Mouse (Mus musculus) gastrocnemius, postnatal 25 days (tissue): ENCODE results near the gene Stt3b. TPM values are rescaled to one million over a fixed set of nuclear protein-coding genes. Genes with fewer than 3 reads are reported as not detected.
A peak's percentile ranks its signal among the peaks of the same experiment; 100 is the strongest.

Experiments used
- DNase-seq: peaks from one replicate; pipeline ENCODE4 v3.0.0; 2022
- total RNA-seq, 2 experiments: library from RNA; stranded (reverse); gene quantifications; 1 replicate in 1 of 2; 2 replicates in 1 of 2; pipeline ENCODE4 v1.2.3; 2021

Gene Stt3b
- total RNA-seq, 2 experiments from 2014 or later, result 67.5 to 69.2 TPM

DNA sequence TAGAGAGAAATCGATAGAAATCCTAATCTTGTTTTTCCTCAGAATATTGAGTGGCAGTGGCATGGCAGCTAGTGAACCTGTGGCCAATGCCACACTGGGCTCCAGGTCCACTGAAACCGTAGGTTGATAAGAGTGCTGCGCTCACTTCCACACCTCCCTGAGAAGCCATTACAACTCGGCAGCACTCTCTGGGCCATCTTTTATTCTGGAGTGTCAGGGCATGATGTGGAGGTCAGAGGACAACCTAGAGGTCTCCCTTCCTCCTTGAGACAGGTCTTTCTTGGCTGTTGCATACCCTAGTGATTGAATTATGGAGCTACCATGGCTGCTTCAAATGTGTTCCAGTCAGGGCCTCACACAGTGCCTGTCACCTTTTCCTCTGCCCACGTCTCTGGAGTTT, 48.3 kb downstream of the Stt3b start:
- no peak for DNase-seq

DNA sequence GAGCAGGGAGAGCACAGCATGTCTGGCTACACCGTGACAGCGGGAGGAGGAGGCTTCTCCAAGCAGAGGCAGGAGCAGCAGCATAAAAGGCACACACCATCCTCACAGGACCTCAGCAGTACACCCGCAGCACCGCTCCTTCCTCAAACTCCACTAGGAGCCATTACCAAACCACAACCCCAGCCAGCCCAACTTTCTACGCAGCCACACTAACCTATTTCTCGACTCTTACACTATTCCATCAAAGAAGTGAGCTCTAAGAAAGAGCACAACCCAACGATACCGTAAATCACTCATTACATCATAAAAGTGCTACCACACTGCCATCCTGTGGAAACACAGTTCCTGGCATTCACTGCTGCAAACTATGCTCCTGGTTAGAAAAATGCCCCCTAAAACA, 48.8 kb downstream of the Stt3b start:
- DNase-seq, result no peak

- DNase-seq, result no peak
These were observed 49.8 kb downstream of the Stt3b start for GRCm38 (mm10) chr9:115260464-115260863.

DNA sequence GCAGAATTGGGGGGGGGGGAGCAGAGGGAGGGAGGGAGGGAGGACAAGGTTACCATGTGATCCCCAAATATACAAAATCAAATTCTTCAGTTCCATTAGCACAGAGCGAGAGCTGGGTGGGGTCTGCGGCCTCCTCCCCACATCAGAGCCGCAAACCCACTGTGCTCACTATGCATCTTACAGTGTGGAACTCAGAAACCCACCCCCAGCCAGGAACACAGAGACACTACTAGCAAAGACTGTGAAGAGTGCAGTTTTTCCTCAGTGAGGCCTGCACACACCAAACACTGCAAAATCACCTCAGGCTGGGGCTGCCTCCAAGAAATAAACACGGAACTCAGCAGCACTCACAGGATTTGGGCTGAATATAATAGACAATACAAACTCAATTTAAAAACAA, 50.4 kb downstream of the Stt3b start:
- no peak for DNase-seq

DNA sequence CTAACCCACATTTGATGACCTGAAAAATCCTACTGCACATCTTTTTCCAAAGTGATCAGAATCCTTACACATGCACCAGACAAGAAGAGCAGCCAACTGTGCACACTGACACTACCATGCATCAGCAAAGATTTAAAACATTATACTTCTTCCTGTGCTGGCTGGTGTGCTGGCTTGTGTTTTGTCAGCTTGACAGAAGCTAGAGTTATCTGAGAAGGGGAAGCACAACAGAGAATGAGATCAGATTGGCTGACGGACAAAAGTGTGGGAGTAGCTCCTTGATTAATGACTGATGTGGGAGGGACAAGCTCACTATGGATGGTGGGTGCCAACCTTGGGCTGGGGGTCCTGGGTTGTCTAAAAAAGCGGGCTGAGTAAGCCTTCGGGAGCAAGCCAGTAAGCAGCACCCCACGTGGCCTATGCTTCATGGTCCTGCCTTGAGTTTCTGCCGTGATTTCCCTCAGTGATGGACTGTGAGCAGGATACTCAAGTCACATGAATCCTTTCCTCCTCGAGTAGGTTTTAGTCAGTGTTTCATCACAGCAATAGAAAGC, 52.4 kb downstream of the Stt3b start:
- DNase-seq, result no peak

- no peak for DNase-seq
These were observed 61.1 kb downstream of the Stt3b start for GRCm38 (mm10) chr9:115249145-115249544.

DNA sequence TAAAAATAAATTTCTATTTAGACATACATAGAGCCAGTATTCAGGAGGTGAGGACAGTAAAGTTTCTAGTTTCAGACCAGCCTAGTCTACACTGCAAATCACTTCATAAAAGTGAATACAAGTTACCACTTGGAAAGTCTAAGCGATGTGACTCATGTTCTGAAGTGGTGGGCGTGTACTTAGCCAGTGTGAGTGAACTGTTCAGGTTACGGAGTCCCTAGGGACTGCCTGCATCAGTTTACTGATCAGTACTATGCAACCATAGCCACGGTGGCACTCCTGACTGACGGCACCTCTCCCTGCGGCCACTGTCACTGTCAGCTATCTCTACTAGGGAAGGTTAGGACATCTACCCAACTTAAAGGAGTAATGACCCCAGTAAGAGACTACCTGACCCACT, 65.1 kb downstream of the Stt3b start:
- DNase-seq, result peak; percentile 22

DNA sequence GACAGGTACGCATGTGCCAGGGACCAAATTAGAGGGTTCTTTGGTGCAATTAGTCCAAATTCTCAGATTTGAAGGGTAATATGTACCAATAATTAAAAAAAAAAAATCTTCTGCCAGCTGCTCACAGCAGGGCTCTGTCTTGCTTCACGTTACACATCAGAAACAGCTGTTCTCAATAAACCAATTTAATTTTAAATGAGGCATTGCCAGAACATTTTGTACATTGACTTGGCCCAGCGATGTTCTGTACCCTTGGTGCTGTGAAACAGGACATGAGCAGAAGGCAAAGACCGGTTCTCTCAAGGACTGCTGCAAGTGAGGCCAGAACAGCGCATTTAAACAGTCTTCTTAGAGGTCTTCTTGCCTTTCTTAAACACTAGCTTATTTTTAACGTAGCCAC, 66.6 kb downstream of the Stt3b start:
- no peak for DNase-seq

GRCm38 (mm10) chr9:115239861-115240260, 70.4 kb downstream of the Stt3b start:
- DNase-seq, result no peak

DNA sequence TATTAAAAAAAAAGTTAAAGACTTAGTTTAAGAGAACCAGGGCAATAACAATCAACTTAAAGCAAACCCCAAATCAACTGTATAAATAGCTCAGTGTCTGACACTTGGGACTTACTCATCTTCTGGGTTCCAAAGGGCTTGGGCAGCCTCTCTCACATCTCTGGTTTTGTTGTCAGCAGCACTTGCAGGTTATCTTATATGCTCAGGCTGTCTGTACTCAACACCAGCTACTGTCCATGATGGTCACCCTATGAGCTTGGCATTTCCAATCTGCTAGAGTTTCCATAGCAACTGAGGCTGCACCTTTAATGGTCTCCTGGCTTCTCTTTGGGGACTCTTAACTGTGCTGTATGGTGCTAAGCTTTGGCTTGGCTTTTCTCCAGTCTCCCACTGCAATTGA, 72.3 kb downstream of the Stt3b start:
- DNase-seq, result no peak

DNA sequence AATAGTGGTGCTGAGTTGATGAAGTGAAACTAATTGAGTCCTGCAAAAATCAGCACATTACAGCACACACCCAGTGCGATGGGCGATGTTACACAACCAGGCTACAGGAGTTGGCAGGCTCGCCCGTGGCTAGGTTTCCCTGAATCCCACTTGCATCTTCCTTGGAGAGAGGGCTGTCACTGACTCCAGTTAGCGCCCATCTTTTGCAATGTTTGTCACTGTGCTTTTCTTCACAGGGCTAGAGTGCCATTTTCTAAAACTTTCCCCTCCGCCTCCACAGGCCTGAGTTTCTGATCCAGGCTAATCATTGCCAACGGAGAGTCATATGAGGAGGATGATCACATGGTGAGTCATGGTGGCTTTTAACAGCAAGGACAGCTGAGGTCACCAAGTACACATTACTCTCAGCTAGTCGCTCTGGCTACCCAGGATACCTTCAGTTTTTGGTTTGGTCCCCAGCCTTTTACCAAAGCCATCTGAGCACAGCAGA, 73.8 kb downstream of the Stt3b start:
- DNase-seq, result peak; percentile 53

DNA sequence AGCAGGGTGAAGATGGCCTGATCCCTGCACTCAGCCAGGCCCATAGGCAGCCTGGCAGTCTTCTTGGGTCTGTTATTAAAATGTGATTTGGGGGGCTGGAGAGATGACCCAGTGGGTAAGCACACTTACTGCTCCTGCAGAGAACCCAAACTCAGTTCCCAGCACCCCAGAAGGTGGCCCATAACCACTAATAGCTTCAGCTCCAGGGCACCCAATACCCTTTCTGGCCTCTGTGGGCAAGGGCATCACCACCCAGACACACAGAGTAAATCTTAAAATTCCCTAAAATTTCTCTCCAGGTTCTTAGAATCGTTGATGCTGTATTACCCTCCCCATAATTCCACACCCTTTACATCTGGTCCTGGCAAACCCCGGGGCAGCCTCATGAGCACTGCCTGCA, 75.7 kb downstream of the Stt3b start:
- no peak for DNase-seq

DNA sequence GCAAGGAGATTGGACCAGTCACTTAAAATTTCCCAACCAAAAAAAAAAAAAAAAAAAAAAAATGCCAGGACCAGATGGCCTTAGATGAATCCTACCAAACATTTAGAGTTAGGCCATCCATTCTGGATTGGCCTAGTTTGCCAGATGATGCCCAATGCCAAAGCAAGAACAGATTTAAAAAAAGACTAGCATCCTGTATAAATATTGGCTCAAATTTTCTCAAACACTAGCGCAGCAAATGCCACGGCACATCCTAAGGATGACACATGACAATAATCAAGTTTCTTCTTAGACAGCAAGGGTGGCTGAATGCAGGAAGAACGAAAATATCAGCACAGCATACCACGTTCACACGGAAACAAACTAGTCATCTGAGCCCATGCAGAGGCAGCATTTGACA, 76.5 kb downstream of the Stt3b start:
- no peak for DNase-seq

GRCm38 (mm10) chr9:115231476-115231875, 78.7 kb downstream of the Stt3b start:
- no peak for DNase-seq

GRCm38 (mm10) chr9:115230141-115230540, 80.1 kb downstream of the Stt3b start:
- DNase-seq, result no peak

DNA sequence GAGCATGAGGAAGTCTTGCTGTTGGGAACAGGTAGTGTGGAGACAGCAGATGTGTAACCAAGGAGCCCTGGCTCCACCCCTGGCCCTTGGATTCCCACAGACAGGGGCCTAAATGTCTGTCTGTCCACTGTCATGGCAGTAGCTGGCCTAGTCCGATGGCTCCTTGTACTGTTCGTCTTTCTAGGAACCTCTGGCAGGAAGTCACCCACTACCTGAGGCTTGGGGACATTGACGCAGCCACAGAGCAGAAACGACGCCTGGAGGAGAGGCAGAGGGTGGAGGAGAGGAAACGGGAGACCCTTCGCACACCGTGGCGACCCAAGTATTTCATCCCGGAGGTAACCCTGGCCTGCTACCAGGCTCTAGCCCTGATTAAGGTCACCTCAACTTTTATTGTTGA, 80.5 kb downstream of the Stt3b start:
- DNase-seq, result no peak

DNA sequence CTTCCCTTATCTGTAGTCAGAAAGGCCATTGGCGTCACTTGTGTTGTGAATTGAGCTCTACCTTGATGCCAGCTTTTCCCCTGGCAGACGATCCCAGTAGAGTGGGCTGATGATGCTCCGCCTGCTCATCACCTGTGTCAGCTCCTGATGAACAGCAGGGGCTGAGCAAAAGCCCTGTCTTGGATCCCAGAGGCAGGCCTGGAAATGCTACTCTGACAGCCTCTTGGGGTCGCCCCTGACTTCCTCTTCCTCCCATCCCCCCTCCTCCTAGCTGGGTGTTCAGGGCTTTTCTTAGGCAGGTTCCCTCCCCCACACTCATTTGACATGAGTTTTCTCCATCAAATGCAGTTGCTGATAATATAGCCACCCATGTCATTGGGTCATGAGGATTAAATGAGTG, 81.1 kb downstream of the Stt3b start:
- no peak for DNase-seq

DNA sequence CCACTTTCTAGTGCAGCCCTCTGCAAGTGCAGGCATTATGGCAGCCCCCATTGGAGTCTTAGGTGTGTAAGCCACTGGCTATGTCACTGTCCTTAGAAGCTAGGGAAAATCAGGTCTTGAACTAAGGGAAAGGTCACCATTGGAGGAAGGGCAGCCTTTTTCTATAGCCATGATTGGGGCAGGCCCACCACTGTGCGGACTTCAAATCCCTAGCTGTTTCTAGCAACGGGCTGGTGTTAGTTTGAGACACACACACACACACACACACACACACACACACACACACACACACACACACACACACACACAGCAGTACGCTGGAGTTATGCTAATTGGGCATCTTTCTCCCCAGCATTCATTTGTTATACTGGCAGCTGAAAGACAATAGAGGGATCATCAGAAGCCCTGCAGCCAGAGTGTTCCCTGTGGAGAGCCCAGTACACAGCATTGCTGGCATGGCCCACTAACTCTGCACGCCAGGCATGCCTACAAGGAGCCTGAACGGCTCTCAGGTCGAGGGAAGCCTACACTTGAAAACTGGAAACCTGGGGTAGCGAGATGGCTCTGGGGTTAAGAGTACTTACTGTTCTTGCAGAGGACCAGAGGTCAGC, 85.4 kb downstream of the Stt3b start:
- DNase-seq, result no peak

DNA sequence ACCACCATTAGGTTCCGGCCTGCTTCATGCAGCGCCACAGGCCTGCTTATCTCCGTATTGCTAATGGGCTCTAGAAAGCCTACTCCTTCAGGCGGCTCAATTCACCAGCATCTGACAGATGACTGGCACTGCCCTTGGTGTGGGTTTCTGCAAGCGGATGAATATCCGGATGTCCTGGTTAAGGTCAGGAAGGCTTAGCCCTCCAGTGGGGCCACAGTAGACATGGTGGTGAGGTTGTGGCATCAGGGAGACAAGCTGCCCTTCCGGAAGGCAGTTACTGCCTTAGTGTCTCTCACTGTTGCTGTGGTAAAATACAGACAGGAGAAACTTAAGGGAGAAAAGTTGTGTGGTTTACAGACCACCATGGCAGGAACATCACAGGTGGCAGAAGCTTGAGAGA, 89.0 kb downstream of the Stt3b start:
- DNase-seq, result no peak

GRCm38 (mm10) chr9:115220466-115220865, 89.8 kb downstream of the Stt3b start:
- DNase-seq, result no peak

DNA sequence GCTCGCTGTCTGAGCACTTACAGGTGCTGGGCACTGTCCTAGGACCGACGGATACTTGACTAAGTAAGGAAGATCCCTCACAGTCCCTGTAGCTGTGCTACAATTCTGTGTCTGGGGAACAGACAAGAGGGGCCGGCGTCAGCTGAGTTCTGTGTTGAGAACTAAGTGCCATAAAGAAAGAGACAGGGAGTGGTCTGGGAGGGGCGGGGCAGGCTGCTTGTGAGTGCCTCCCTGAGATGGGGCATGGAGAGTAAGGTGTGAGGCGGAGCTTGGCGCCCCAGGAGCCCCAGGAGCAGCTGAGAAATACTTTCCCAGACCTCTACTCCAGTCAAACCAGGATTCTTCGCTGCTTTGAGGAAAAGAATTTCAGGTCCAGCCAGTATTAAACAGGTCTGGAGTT, 92.2 kb downstream of the Stt3b start:
- no peak for DNase-seq

DNA sequence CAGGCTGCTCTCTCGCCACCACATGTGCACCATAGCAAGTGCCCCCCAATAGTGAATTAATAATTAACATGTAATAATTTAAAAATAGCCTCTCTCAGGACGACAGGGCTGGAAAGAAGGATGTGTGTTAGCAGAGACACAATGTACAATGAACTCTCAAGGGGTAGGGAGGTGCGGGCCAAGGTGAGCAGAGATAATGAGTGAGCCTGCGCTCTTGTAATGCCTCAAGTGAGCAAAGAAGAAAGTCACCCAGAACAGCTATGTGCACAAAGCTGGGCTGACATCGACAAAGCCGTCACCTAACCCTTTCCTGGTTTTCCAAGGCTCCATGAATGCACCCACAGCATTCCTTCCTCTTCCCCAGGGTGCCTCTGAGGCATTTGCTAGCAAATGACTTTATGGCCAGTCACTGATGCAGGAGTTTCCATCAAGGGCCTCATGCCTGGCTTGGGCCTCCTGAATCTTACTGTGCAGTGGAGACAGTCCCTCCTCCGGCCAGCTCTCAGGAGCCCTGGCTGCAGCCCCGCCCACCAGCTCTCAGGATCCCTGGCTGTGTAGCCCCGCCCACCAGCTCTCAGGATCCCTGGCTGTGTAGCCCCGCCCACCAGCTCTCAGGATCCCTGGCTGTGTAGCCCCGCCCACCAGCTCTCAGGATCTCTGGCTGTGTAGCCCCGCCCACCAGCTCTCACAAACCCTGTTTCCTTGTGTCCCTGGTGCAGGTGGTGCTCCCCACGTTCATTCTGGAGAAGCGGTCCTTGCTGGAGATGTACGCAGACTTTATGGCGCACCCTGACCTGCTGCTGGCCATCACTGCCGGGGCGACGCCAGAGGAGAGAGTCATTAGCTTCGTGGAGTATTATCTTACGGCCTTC, 94.2 kb downstream of the Stt3b start:
- no peak for DNase-seq
